Mouse (Mus musculus) retina, postnatal 7 days (tissue): ENCODE results near the gene Mrpl53.

Experiments
- DNase-seq: peaks from one replicate; pipeline ENCODE4 v3.0.0-alpha.2; 2012; ENCODE audit warnings: low read depth, low spot score

Gene Mrpl53

DNA sequence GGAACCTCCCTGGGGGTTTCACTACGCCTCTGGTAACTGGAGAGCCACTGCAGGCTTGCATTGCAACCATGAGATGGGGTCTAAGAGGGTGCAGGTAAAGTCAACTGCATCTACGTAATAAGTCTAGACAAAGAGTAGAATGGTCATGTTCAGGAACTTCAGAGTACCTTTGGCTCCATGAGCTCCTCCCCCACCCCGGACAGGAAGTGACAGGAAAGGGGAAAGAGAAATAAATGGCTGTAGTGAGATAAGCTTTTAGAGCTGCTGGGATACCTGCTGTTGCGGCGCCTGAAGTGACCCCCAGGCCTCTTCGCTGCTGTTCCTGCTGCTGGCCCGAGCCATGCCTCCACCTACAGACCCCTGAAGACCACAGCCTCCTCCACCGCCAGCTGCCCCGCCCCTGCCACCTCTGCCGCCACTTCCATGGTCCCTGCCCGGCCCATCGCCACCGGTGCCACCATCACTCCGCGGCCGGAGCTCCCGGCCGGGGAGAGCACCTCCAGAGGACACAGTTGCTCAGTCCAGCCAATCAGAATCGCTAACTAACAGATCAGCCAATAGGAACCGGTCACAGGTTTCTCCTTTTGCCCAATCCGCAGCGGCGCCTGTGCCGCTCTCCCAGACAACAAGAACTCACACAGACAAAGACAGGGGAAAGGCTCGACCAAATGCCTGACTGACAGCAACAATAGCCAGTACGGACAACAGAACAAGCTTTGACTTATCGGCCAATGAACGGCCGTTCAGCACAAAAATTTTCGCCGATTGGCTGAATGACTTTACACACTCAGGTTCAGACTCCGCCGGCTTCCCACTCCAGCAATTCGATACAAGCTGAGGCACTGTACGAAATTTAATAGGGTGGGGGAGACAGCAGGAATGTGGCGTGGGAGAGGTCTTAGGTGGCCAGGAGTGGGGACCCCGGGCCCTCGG is 12.4 kb downstream of the Mrpl53 start, which contains the start of gene Wbp1:
TSS of gene Wbp1 (minus strand) at position 630 of the 933 bp plus-strand sequence.
- peak; percentile 97 for DNase-seq

- DNase-seq, result no peak
These were observed 13.2 kb downstream of the Mrpl53 start for GRCm38 (mm10) chr6:83121863-83122710.

GRCm38 (mm10) chr6:83122961-83123360 is 14.1 kb downstream of the Mrpl53 start:
- DNase-seq, result no peak

- peak; percentile 94 for DNase-seq
These were observed 16.0 kb downstream of the Mrpl53 start for GRCm38 (mm10) chr6:83124851-83125312.

DNA sequence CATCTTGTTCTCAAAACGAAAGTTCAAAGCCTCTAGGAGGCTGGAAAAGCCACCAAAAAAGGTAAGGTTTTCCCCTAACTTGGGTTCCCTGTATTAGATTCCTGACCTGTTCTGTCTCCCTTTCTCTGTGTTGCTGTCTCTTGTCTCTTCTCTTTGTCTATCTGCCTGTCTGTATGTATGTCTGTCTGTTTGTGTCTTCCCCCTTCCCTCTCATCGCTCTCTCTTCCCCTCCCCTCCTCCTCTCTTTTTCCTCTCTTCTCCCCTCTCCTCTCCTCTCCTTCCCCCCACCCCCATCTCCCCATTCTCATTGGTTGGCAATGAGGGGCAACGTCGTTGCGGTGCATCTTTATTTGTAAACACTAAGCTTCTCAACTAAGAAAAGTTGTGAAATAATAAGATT is 16.5 kb downstream of the Mrpl53 start, which contains the start of gene Ino80b:
TSS of gene Ino80b (minus strand) at position 101 of the 400 bp plus-strand sequence.
- no peak for DNase-seq

GRCm38 (mm10) chr6:83127419-83127818 is 18.6 kb downstream of the Mrpl53 start:
- DNase-seq, result no peak

GRCm38 (mm10) chr6:83131469-83132034 is 22.7 kb downstream of the Mrpl53 start:
- no peak for DNase-seq

GRCm38 (mm10) chr6:83132176-83132919 is 23.5 kb downstream of the Mrpl53 start:
- DNase-seq, result no peak

DNA sequence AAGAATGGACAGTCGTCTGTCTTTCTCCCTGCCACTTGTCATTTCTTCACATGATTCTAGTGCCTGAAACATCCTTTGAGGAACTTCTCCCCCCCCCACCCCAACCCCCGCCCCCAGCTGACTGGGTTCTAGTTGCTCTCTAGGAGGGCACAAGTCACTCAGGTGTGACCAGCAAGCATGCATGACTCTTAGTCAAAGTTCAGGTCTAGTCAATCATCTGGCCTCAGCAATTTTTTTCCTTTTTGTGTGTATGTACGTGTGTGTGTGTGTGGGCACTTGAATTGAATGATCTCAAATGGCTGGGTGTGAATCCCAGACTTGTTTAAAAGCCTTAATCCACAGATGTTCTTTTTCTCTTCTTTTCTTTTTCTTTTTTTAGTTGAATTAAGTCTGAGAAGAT is 25.4 kb downstream of the Mrpl53 start:
- DNase-seq, result no peak

DNA sequence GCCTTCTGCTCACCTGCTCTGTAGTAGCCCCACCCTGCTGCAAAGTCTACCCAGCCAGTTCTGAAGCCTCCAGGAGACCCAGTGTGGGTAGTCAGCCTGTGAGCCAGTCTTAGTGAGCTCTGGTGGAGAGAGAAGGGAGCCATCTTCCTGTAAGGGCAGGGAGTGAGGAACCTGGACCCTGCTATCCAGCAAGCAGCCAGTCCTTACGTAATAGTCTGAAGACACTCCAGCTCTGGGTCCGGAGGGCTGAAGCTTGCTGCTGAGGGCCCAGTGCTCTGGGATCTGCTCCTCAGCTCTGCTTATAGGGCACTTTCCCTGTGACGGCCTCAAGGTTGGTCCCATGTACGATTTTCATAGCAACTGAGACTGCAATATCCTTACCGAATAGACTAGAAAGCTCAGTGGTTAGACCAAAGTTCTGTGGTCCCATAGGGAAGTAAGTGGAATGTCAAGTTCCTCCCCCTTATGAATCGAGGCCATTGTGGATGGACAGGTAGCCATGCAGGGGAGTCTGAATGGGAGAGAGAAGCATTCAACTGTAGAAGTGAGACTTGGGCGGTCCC is 26.2 kb downstream of the Mrpl53 start, which contains the start of gene Rtkn:
TSS of gene Rtkn (plus strand) at position 513 of the 563 bp plus-strand sequence.
- DNase-seq, result no peak

DNA sequence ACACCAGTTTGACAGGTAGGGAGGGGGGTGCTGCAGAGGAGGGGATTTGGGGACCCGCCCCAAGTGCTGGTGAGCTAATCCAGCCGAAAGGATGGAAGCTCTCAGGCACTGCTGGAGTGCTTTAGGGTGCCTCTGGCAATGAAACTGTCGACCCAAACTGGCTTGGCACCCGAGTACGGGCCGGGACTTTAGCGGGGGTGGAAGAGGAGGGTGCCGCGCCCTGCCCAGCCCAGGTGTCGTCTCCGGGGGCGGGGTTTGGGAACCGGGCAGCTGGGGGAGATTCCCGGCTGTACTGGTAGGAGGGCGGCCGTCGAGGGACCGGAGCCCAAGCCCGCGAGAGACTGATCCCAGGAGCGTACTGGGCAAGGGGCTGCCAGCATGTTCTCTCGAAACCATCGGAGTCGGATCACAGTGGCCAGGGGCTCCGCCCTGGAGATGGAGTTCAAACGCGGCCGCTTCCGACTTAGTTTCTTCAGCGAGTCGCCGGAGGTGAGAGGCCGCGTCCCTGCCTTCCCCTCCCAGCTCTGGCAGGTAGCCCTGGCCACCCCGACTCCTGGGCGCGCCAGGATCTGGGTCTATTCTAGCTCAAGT is 26.8 kb downstream of the Mrpl53 start:
- DNase-seq, result no peak

DNA sequence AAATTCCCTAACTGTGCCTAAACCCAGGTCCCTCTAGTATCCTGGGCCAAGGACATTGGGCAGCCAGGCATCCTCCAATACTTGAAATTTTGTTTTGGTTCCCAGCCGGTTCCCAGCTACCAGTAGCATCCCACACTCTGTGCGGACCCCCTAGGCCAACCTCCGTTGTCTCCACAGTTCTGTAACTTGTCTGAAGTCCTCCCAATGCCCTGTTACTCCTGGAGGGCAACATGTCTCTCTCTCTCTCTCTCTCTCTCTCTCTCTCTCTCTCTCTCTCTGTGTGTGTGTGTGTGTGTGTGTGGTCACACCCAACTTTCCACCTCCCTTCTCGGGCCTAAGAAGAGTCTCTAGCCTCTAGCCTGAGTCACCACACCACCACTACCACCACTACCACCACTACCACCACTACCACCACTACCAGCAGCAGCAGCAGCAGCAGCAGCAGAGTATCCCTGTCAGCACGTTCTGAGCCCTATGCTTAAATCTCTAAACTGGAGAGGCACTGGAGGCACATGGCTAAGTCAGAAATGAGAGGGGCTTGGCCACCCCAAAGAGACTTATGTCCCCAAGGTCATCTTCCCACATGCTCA is 27.5 kb downstream of the Mrpl53 start:
- DNase-seq, result no peak

DNA sequence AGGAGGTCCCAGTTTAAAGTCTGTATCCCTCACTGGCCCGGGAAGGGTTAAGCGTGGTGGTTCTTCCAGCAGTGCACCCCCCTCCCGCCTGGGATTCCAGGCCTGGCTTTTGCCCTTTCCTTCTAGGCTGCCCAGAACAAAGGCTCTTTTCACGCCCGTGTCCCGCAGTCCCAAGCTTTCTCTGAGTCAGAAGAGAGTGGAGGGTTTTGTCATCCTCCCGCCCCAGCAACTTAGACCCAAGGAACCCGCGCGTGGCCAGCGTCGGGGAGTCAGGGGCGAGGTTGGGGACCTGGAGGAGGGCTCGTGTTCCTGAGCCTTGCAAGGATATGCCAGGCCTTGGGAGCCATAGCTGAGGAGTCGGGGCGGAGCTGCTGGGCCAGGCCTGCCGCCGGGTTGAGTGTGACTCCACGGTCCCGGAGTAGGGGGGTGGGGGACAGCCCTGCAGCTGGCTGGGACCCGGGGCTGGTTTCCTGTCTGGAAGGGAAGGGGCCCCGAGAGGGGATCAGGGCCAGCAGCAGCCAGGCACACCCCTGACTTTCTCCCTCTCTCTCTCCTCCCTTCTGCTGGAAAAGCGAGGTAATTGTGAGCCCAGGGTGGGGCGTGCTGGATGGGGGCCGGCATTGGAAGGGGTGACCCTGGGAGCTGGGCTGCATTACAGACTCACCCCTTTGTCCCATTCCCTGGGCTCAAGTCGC is 28.2 kb downstream of the Mrpl53 start:
- DNase-seq, result no peak

- no peak for DNase-seq
These were observed 28.7 kb downstream of the Mrpl53 start for GRCm38 (mm10) chr6:83137576-83137950.

GRCm38 (mm10) chr6:83138056-83138455 is 29.2 kb downstream of the Mrpl53 start:
- DNase-seq, result no peak

DNA sequence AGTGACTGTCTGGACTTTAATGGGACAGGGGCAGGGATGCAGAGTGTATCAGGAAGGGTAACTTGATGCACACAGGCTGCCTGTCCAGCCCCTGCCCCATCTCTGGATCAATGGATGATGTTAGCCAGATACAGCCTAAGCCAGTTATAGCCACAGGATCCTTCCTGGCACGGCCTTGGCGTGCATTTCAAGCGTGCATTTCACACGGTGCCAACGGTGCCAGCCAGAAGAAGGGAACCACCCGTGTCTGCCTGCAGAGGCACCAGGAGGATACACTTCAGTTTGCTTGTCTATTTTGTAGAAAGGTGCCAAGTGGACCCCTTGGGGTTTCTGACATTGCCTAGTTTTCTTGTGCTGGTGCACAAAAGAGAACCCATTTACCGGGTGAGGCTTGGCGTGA is 31.2 kb downstream of the Mrpl53 start:
- DNase-seq, result no peak

DNA sequence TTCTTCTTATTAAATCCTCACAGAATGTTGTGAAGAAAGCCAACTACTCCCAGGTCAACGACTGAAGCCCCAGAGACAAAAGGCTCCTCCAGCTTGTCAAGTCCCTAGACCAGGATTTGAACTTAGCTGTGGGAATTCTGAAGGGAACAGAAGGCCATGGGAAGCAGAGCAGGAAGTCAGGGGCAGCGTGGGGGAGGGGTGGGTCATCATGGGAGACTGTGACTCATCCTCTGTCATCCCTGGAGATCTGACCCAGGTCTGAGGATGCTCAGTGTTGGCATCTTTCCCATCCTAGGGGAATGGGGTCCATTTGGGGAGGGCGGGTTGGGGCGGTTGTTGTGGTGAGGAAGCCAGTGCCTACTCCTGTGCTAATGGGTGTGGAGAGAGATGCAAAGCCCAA is 32.8 kb downstream of the Mrpl53 start:
- DNase-seq, result no peak

DNA sequence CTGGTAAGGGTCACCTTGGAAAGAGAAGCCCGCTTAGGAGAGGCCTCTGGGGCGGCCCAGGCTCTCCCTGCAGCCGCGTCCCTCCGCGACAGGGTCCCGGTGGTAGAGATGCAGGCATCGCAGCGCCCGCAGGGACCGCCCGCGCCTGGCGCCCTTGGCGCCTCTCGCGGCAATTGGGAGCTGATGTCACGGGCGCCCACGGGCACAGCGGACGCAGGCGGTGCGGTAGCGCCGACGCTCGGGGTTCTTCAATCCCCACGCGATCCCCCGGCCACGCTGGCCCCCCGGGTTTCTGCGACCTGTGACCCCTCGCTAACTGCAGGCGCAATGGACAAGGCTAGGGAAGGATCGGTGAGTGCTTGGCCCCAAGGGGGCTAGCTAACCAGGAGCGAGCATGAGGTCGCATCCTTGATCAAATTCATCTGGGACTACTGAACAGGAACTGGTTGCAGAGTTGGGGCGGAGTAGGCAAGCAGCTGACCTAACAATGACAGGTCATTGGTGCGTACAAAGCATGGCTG is 33.4 kb downstream of the Mrpl53 start:
- DNase-seq, result no peak

DNA sequence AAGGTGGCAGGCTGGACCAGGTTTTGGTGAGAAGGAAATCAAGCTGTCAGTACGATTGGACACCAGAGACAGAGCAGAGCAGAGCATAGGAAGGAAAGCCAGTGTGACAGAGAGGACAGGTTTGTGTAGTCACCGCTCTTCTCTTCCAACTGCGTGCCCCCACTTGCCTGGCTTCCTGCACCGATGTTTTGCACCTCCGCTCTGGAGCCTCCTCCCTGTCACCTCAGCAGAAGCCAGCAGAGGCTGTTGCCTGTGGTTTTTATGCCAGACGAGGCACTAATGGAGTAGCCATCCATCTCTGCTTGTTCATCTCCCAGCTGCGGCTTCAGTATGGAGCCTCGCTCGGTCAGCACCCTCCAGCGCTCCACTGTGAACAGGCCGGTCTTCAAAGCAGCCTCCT is 34.0 kb downstream of the Mrpl53 start:
- no peak for DNase-seq
